Mouse (Mus musculus) thymus, adult 2 months (tissue): ENCODE data around the gene Slc25a10.

Experiments used
- CTCF ChIP-seq: fragments of 200-500 bp; IDR thresholded peaks from 2 replicates; pipeline ENCODE4 v1.5.1; 2012; ENCODE audit warnings: mild to moderate bottlenecking, control low read depth, low read length, moderate library complexity, borderline replicate concordance; ENCODE audit not compliant: control insufficient read depth, poor library complexity, insufficient read depth; ENCODE audit errors: extremely low read depth
- POLR2A ChIP-seq: fragments of 200-500 bp; IDR thresholded peaks from 2 replicates; pipeline ENCODE4 v1.6.1; 2012; ENCODE audit warnings: mild to moderate bottlenecking, low read length, control low read depth, moderate library complexity; ENCODE audit not compliant: control insufficient read depth, poor library complexity, insufficient read depth; ENCODE audit errors: extremely low read depth

GRCm38 (mm10) chr11:120467736-120468092 is 23.9 kb upstream of the Slc25a10 start:
- TF ChIP-seq POLR2A (no peak), CTCF (no peak)
